Mouse (Mus musculus): ENCODE results near the gene Mpzl3.

The Mpzl3 gene

GRCm38 (mm10) chr9:45055082-45055713 is at the start of gene Mpzl3:
Mpzl3 (plus strand) TSS chr9:45055186.
- in situ Hi-C loops (cut with MboI, MseI) = loop anchor here in 1 of 2 experiments (5.0 kb wide), 1 partner anchor 78 kb away; no protein-coding TSS in a partner anchor

GRCm38 (mm10) chr9:45007404-45007803 is 47.6 kb upstream of the Mpzl3 start:
- in situ Hi-C loops (cut with MboI, MseI) = no loop called here

DNA sequence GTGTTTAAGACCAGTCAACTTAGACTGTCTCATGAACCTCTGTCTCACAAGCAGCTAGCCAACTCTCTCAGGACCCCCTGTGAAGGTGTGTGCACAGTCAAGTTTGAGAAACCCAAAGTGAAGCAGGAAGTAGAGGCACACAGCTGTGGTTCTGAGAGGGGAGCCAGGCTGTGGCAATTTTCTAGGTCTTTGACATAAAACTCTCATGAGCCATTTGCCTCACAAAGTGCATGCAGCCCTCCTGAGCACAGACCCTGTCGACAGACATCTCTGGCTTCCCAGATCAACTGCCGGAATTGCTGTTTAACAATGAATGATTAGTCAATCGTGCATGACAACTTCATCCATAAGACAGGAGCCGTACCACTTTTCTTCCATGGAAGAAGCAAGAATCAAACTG is 46.6 kb upstream of the Mpzl3 start:
- in situ Hi-C loops (cut with MboI, MseI) = no loop called here

- in situ Hi-C loops (cut with MboI, MseI) = loop anchor here in 1 of 2 experiments (5.0 kb wide), 1 partner anchor 37 kb away; no protein-coding TSS in a partner anchor
Measured at GRCm38 (mm10) chr9:45009180-45010078, 45.6 kb upstream of the Mpzl3 start, which contains the start of gene Cd3e. Cd3e (minus strand) TSS chr9:45009627.

DNA sequence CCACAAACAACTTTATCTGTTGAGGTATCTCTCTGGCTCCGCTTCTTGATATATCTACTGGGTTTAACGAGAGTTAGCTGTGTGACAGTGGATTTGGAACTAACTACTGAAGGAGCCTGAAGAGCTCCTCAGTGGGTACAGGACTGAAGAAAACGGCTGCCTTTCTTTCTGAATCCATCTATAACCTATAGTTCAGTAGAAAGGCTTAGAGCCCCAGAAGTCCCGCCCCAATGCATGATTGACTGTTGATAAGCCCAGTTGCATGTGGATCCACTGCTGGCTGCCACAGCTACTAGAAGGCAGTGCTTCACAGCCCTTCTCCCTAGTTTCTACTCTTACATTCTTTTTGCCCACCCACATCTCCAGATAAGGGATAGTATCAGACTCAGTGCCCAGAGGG is 44.5 kb upstream of the Mpzl3 start:
- in situ Hi-C loops (cut with MboI, MseI) = loop anchor here in 1 of 2 experiments (5.0 kb wide), 1 partner anchor 38 kb away; no protein-coding TSS in a partner anchor

GRCm38 (mm10) chr9:45011291-45011690 is 43.7 kb upstream of the Mpzl3 start:
- in situ Hi-C loops (cut with MboI, MseI) = loop anchor here in 1 of 2 experiments (5.0 kb wide), 1 partner anchor 39 kb away; no protein-coding TSS in a partner anchor

DNA sequence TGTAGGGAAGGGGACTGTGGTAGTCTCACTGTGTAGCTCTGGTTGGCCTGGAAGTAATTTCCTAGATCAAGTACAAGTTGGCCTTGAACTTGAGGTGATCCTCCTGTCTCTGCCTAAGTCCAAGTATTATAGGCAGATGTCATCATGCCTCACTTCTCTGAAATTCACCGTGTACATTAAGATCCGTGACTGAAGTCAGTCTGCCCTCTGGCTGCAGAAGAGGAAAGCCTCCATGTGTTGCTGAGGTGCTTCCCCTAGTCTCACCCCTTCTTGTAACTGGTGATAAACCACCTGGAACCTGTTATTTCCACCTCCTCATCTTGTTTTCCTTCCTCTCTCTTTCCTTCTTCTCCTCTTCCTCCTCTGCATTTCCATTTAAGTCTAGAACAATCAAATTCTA is 40.1 kb upstream of the Mpzl3 start:
- in situ Hi-C loops (cut with MboI, MseI) = loop anchor here in 1 of 2 experiments (5.0 kb wide), 1 partner anchor 43 kb away; no protein-coding TSS in a partner anchor

DNA sequence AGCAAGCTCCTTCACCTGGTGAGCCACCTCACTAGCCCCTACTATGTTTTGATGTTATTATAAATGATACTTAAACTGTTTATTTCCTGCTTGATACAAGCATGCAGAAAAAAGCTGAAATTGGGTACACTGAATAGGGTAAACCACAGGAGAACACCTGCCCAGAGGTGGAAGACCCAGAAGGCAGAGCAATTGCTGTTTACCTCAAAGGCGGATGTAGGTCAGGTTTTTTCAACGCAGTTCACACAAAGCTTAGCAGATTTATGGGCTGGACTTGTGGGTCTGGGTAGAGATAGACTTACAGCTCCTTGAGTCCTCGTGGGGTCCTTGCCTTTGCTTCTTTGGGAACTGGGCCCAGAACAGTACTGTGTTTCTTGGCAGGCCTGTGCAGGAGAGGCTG is 39.1 kb upstream of the Mpzl3 start:
- in situ Hi-C loops (cut with MboI, MseI) = no loop called here

DNA sequence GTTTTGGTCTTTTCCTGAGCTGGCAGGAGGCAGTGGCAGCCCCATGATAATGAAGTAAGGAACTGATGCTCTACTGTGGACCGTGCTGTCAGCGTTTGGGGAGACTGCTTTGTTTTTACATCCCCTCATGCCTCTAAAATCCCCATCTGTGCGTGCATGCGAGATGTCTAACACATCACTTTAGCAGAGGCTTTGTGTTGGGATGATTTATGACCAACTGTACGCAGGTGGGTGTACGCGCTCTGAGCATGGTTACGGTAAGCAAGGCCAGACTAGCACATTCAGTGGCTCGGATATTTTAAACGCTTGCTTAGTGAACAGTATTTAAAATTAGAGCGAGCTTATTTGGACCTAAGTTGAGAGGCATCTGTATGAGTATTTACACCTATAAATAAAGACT is 37.0 kb upstream of the Mpzl3 start:
- in situ Hi-C loops (cut with MboI, MseI) = no loop called here

- in situ Hi-C loops (cut with MboI, MseI) = loop anchor here in 1 of 2 experiments (10.0 kb wide), 1 partner anchor 372 kb away; the partner anchor contains the start of gene Fxyd2
Measured at GRCm38 (mm10) chr9:45022800-45023199, 32.2 kb upstream of the Mpzl3 start.

DNA sequence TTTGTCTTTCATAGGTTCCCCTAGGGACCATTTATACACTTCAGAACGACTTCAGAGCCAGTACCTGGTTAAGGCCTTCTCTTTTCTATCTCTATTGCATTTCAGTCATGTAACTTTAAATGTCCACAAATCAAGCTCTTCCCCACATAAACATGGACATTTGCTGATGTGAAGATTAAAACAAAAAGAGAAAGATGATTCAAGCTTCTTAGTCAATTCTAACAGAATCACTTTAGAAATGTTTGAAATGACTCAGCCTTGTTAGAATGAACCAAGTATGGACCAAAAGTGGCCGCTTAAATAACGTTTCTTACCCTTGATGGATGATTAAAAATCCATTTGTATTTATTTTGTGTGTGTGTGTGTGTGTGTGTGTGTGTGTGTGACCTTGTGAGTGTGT is 31.3 kb upstream of the Mpzl3 start:
- in situ Hi-C loops (cut with MboI, MseI) = loop anchor here in 1 of 2 experiments (10.0 kb wide), 1 partner anchor 371 kb away; the partner anchor contains the start of gene Fxyd2

GRCm38 (mm10) chr9:45024187-45024586 is 30.8 kb upstream of the Mpzl3 start:
- in situ Hi-C loops (cut with MboI, MseI) = loop anchor here in 1 of 2 experiments (10.0 kb wide), 1 partner anchor 371 kb away; the partner anchor contains the start of gene Fxyd2

GRCm38 (mm10) chr9:45027376-45027775 is 27.6 kb upstream of the Mpzl3 start:
- in situ Hi-C loops (cut with MboI, MseI) = loop anchor here (5.0 to 10.0 kb wide), 2 partner anchors 115 to 367 kb away; partner anchors contain the start of gene Fxyd2 (in 1 of the 2)

DNA sequence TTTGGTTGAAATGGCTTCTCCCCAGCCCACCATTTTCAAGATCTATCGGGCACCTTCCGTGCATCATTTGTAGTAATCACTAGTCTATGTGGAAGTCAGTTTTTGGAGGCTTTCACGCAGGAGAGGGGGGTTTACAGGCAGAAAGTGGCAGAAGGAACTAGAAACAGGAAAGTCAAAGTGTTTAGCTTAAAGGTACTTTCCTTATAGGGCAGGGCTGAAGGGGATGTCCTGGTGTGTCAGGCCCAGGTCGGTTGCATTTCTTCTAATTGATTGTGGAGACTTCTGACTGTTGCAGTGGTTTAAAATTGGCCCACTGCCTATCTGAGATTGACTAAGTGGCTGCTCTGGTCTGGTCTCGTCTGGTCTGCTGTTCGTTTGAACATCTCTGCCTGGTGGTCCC is 24.6 kb upstream of the Mpzl3 start:
- in situ Hi-C loops (cut with MboI, MseI) = loop anchor here in 1 of 2 experiments (10.0 kb wide), 1 partner anchor 374 kb away; no protein-coding TSS in a partner anchor

DNA sequence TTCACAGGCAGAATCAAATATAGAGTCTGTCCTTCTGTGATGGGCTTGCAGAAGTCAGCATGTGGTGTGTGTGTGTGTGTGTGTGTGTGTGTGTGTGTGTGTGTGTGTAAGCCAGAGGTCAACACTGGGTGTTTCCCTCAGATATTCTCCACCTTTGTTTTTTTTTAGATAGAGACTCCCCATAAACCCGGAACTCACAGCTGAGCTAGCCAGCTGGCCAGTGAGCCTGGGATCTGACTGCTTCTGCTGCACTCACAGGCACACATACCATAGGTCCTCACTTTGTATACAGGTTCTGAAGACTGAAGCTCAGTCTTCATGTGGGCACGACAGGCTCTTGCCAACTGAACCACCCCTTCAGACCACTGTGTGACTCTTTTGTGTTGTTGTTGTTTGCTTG is 22.7 kb upstream of the Mpzl3 start:
- in situ Hi-C loops (cut with MboI, MseI) = loop anchor here in 1 of 2 experiments (10.0 kb wide), 1 partner anchor 373 kb away; no protein-coding TSS in a partner anchor

DNA sequence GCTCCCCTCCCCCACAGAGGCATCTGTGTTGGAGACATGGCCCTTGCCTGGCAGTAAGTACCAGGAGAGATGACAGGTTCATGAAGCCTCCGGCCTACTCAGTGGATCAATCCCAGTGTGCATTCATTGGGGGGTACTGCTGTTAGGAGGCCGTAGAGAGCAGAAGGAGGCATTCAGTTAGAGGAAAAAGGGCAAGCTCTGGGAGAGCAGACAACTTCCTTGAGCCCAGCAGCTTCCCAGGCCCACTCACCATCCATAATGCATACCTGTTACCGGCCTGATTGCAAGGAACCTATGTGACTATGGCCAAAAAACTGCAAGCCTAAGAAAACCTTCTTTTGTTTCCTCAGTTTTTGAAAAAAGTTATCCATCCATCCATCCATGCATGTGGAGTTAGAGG is 20.5 kb upstream of the Mpzl3 start:
- in situ Hi-C loops (cut with MboI, MseI) = loop anchor here in 1 of 2 experiments (10.0 kb wide), 1 partner anchor 370 kb away; no protein-coding TSS in a partner anchor

- in situ Hi-C loops (cut with MboI, MseI) = loop anchor here in 1 of 2 experiments (10.0 kb wide), 1 partner anchor 367 kb away; no protein-coding TSS in a partner anchor
Measured at GRCm38 (mm10) chr9:45037803-45038202, 17.2 kb upstream of the Mpzl3 start.

- in situ Hi-C loops (cut with MboI, MseI) = loop anchor here in 1 of 2 experiments (10.0 kb wide), 1 partner anchor 365 kb away; no protein-coding TSS in a partner anchor
Measured at GRCm38 (mm10) chr9:45039499-45039898, 15.5 kb upstream of the Mpzl3 start, which contains the start of gene Mpzl2. Mpzl2 (plus strand) TSS chr9:45039799.

DNA sequence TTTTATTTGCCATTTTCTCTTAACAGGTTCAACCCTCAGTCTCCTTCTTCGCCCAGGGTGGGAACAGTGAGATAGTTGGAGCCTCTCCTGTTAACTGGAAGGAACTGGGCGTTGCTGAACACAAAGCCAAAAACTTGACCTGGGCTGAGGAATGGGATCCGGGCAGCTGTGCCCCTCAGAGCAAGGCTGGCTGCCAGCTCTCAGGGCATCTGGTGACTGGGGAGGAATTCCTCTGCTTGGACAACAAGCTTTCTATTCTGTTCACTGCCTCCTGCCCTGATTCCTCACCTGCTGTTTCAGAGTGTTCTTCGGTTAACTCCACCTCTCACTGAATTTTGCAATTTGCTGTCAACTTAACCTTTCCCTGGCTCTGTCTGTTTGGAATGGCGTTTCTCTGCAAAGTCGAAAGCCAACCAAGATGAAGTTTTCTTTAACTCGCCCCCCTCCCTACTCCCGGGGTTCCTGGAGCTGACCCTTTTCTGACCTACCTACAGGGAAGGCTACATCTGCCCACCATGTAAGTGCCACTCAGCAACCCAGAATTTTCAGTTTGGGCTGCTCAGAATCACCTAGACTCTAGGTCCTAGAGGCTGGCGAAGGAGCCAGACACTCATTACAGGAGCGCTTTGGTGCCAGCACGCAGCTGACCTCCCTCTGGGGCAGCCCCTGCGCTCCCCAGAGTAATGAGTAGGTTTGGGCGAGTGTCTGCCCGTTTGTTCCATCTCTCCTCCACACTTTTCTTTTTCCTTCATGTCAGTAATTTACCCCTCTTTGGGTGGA is 14.7 kb upstream of the Mpzl3 start:
- in situ Hi-C loops (cut with MboI, MseI) = no loop called here

- in situ Hi-C loops (cut with MboI, MseI) = no loop called here
Measured at GRCm38 (mm10) chr9:45041131-45041838, 13.7 kb upstream of the Mpzl3 start.
